Mouse (Mus musculus) C2C12 (cell line): ENCODE measurements around the gene Alas2.

Source experiments
- CEBPB ChIP-seq: IDR thresholded peaks from one replicate; pipeline ENCODE4 v1.6.1; 2011; ENCODE audit warnings: low read depth, mild to moderate bottlenecking, control low read depth, moderate library complexity
- CTCF ChIP-seq: IDR thresholded peaks from one replicate; pipeline ENCODE4 v1.5.1; 2011; ENCODE audit not compliant: control insufficient read depth, insufficient read depth, insufficient read length
- FOSL1 ChIP-seq: IDR thresholded peaks from one replicate; pipeline ENCODE4 v1.8.0; 2011; ENCODE audit warnings: mild to moderate bottlenecking, low read length; ENCODE audit not compliant: poor library complexity, insufficient read depth, severe bottlenecking
- MAX ChIP-seq: IDR thresholded peaks from one replicate; pipeline ENCODE4 v1.6.1; 2011; ENCODE audit warnings: mild to moderate bottlenecking, control low read depth
- MYOD1 ChIP-seq: IDR thresholded peaks from one replicate; pipeline ENCODE4 v1.6.1; 2011; ENCODE audit warnings: low read depth; ENCODE audit not compliant: control insufficient read depth, insufficient read length
- MYOG ChIP-seq: IDR thresholded peaks from one replicate; pipeline ENCODE4 v1.6.1; 2011; ENCODE audit not compliant: control insufficient read depth, insufficient read length; ENCODE audit errors: extremely low read depth
- USF1 ChIP-seq: IDR thresholded peaks from one replicate; pipeline ENCODE4 v1.6.1; 2011; ENCODE audit warnings: low read depth, mild to moderate bottlenecking, control low read depth, moderate library complexity

DNA sequence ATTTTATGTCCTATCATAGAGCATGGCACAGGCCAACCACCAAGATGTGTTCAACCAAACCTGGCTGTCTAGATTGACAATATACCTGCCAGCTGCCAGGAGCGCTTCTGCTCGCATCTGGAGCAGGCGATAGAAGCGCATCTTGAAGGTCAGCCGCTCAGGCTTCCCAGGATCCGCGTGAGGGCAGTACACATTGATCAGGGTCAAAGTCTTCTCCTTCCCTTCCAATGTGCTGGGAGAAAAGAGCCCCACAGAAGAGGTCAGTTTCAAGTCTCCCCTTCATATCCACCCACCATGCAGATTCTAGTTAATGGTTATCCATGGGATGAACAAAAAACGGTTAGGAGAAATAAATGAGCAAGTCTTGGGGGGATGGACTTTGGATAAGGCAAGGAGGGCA lies 37.9 kb downstream of the Alas2 start:
- no peak for TF ChIP-seq FOSL1
- no peak for TF ChIP-seq CTCF
- no peak for TF ChIP-seq MYOD1
- TF ChIP-seq MYOG: no peak
- no peak for TF ChIP-seq USF1
- TF ChIP-seq CEBPB: no peak
- TF ChIP-seq MAX: no peak
